Mouse (Mus musculus) frontal cortex, postnatal 14 days (tissue): ENCODE results near the gene Itpr2.

ENCODE experiments used
- DNase-seq, 2 experiments: peaks; one replicate each; pipeline ENCODE4 v3.0.0; 2022; ENCODE audit warnings: low spot score in 2 of 2

The Itpr2 gene

GRCm38 (mm10) chr6:146260674-146261376 lies 241.2 kb downstream of the Itpr2 start:
- DNase-seq: no peak

- no peak for DNase-seq
These were observed 243.3 kb downstream of the Itpr2 start for GRCm38 (mm10) chr6:146258751-146259150.

- DNase-seq: no peak
These were observed 243.8 kb downstream of the Itpr2 start for GRCm38 (mm10) chr6:146258261-146258660.

GRCm38 (mm10) chr6:146256947-146257670 lies 244.9 kb downstream of the Itpr2 start:
- DNase-seq: no peak

GRCm38 (mm10) chr6:146256401-146256800 lies 245.6 kb downstream of the Itpr2 start:
- no peak for DNase-seq

GRCm38 (mm10) chr6:146255656-146256055 lies 246.4 kb downstream of the Itpr2 start:
- DNase-seq: no peak

GRCm38 (mm10) chr6:146254931-146255330 lies 247.1 kb downstream of the Itpr2 start:
- no peak for DNase-seq

- no peak for DNase-seq
These were observed 247.7 kb downstream of the Itpr2 start for GRCm38 (mm10) chr6:146254216-146254820.

- DNase-seq: no peak
These were observed 252.9 kb downstream of the Itpr2 start for GRCm38 (mm10) chr6:146249096-146249495.

GRCm38 (mm10) chr6:146248341-146248740 lies 253.7 kb downstream of the Itpr2 start:
- no peak for DNase-seq

- no peak for DNase-seq
These were observed 254.1 kb downstream of the Itpr2 start for GRCm38 (mm10) chr6:146247906-146248305.

GRCm38 (mm10) chr6:146246368-146246767 lies 255.7 kb downstream of the Itpr2 start:
- DNase-seq: no peak

GRCm38 (mm10) chr6:146245888-146246287 lies 256.1 kb downstream of the Itpr2 start:
- no peak for DNase-seq

GRCm38 (mm10) chr6:146243068-146243467 lies 259.0 kb downstream of the Itpr2 start:
- no peak for DNase-seq

GRCm38 (mm10) chr6:146241336-146241735 lies 260.7 kb downstream of the Itpr2 start:
- no peak for DNase-seq

- DNase-seq: no peak
These were observed 266.9 kb downstream of the Itpr2 start for GRCm38 (mm10) chr6:146235165-146235564.

GRCm38 (mm10) chr6:146234417-146234816 lies 267.6 kb downstream of the Itpr2 start:
- DNase-seq: no peak

GRCm38 (mm10) chr6:146230903-146231302 lies 271.1 kb downstream of the Itpr2 start:
- DNase-seq: no peak

GRCm38 (mm10) chr6:146230373-146230788 lies 271.6 kb downstream of the Itpr2 start:
- no peak for DNase-seq

- no peak for DNase-seq
These were observed 272.1 kb downstream of the Itpr2 start for GRCm38 (mm10) chr6:146229967-146230366.

GRCm38 (mm10) chr6:146229519-146229918 lies 272.5 kb downstream of the Itpr2 start:
- DNase-seq: no peak

GRCm38 (mm10) chr6:146228048-146228447 lies 274.0 kb downstream of the Itpr2 start:
- DNase-seq: no peak
